Mouse (Mus musculus) telencephalon, adult 2 months (tissue): ENCODE data around the gene 4930412O13Rik.

Experiments used
- DNase-seq: peaks from one replicate; pipeline ENCODE4 v3.0.0-alpha.2; 2011; ENCODE audit warnings: low read depth, low spot score

Gene 4930412O13Rik

DNA sequence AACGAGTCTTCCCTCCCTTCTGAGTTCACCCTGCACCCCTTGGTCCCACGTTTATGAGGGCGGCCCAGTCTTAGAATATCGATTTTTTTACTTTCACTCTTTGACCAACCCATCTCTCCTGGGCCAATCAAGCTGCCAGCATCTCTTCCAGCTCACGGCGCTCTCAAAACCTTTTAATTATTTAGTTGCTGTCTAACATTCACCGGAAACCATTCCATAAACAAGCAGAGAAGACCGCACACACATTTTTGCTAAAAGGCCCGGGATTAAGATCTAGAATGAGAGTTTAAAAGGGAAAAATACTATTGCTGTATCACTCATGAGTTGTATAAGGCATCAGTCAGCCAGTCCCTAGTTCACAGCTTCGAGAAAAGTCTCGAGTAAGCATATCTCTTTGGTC is 781 bp upstream of the 4930412O13Rik start:
- DNase-seq: no peak

- DNase-seq: no peak
Measured at GRCm38 (mm10) chr2:9881611-9882023, 565 bp downstream of the 4930412O13Rik start.

DNA sequence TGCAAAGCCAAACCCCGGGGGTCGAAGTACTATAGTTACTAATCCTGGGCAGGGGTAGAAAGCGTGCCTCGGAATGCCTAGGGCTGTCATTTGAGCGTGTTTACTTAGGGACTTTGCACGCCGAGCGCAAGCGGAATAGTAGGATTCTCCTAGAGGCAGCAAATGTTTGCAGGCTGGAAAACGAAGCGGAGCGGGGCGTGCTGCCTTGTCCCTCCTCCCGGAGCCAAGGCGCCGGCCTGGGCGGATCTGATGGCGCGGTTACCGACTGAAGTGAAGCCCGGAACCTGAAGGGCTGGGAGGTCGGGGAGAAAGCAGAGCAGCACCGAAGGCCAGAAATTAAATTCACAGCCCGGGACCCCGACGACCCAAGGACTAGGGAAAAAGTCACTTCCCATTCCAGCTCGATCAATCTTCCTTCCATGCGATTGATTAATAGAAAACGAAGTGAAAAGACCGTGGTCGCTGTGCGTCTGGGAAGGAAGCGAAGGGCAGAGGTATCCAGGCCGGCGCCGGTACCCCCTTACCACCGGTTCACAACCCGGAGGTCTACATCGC is 1.4 kb downstream of the 4930412O13Rik start:
- DNase-seq: no peak

DNA sequence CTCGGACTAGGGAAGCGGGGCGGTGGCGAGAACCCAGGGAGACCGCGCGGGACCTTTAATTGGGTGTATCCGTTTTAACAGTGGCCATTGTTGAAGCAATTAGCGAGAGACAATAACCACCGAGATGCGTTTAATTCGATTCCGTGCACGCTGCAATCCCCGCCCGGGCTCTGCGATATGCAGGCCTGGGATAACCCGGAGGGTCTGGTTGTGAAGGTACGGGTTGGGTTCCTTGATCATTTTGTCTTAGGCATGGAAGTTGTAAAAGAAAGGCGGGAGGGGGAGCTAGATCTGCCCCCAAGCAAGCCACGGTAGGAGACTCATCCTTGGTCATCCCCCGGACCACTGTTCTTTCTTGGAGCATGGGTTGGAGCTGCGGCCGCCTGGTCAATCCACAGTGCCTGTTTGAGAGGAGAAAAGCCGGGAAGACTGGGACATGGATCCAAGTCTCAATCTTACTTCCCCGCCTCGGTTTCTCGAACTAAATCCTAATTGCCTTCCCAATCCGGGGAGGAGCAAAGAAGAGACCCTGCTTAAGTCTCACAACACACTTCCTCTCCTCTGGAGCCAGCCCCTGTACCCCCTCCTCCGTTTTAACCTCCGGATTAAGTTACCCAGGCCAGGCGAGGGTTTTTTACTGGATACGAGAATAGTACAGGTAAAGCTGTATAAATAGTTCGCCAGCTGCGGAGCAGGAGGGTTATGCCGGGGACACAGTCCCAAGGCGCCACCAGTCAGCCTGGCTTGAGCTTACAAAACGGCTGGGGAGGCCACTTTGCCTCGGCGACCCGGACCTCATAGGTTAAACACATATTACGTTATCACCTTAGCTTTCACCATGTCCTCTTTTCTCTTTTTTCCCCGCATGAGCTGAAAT is 2.1 kb downstream of the 4930412O13Rik start:
- no peak for DNase-seq

DNA sequence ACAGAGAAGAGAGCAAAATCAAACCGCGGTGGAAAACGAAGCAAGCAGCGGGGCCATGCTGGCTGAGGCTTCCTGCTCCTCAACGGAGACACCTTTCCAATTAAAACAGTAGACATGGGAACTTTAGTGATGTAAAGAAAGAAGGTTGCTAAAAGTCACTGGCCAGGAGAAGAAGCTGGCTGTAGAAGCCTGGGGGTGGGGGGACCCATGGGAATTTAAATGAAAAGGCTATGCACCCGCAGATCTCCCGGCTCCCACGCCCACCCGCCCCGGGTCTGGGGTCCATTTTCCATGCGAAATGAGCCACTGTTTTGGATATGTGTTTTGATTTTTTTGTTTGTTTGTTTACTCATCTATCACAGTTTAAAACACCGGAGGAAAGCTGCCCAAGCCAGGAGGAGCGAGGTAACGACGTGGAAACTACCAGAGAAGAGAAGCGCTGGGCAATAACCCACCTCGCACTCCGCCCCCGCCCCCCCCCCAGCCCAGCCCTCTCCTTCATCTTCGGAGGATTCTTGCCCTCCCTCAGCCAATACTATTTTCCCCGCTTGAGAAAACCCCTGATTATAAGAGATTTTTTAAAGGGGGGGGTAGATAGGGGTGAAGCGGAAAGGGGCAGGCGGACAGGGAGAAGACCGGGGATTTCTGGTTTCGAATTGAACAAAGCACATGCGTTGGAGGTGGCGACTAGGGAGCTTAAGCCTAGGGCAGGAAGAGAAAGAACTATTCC is 2.9 kb downstream of the 4930412O13Rik start:
- DNase-seq: no peak

DNA sequence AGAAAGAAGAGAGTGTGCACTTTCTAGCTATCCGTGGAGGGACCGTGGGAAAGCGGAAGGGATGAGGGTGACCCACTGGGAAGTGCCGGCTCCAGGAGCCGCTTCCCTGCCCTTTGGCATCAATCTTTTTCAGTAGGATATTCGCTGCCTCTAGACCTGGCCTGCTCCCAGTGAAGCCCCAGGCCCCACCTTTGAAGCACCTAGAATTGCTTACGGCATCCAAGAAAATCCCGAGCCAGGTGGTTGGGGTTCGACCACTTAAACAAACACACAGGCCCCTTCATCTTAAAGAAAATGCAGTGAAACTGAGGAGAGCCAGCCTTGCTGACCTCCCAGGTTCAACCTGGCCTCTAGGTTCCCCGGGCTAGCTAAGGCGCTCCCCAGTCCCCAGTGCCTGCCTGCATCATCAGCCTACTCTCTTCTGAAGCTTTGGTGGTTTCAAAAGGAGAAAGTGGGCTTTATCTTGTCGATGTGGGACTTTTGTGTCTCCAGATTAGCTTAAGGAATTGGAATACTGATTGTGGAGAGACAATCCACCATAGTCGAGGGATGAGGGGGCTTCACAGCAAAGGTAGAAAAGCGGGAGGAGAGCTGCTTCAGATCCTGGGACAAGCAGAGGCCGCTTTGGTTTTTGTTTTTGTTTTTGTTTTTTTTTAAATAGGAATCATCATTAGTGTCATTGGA is 3.6 kb downstream of the 4930412O13Rik start:
- no peak for DNase-seq

- DNase-seq: no peak
Measured at GRCm38 (mm10) chr2:9885217-9885770, 4.2 kb downstream of the 4930412O13Rik start.

- no peak for DNase-seq
Measured at GRCm38 (mm10) chr2:9886031-9886430, 5.0 kb downstream of the 4930412O13Rik start.

- DNase-seq: no peak
Measured at GRCm38 (mm10) chr2:9886921-9887610, 6.0 kb downstream of the 4930412O13Rik start.

DNA sequence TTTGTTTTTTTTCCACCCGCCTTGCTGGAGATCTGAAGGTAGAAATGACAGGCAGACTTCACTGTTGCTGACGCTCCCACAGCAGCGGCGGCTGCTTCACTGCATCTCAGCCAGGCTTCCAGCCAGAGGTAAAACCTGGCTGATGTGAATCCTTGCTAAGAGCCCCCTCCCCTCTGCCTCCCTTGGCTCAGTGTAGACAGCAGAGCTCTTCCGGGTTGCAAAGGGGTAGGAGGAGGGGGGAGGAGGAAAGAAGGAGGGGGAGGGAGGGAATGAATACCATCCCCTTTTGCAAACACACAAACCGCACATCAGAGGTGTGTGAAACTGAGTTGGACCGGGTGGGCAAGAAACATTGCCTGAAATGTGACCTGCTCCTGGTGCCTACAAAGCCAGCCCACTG is 6.6 kb downstream of the 4930412O13Rik start:
- no peak for DNase-seq

DNA sequence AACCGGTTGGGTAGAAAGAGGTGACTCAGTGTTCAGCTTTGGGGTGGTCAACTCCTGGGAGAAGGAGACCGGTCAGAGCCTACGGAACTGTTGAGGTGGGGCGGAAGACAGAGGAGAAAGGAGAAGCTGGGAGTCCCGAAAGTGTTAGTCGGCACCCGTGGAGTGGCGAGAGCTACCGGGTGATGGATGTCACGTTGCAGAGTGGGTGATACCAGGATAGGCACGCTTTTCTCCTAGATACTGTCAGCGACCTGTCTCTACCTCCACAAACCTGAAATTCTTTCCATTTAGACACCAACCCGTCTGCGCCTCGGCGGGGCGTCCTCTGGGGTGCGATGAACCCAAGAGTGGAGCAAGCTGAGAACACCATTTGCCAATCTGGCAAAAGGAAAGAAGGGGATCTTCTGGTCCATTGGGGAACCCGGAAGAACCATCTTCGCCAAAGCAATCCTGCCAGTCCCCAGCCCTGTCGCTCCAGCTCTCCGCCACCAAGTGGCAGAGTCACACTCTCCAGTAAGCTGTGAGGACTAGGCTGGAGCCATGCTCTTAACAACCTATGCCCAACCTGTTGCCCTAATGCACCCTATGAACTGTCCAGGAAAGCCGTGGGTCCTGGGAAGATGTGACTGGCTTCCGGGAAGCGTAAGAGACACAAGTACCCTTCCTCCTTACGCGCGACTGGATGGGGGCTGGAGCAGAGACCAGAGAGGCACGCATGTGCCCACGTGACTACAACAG is 8.0 kb downstream of the 4930412O13Rik start, which contains the start of gene 9230102O04Rik:
TSS of gene 9230102O04Rik (minus strand) at position 628 of the 738 bp plus-strand sequence.
- DNase-seq: no peak

- no peak for DNase-seq
Measured at GRCm38 (mm10) chr2:9889651-9890183, 8.7 kb downstream of the 4930412O13Rik start, which contains the start of gene Gata3. Gata3 (minus strand) TSS chr2:9890034.

DNA sequence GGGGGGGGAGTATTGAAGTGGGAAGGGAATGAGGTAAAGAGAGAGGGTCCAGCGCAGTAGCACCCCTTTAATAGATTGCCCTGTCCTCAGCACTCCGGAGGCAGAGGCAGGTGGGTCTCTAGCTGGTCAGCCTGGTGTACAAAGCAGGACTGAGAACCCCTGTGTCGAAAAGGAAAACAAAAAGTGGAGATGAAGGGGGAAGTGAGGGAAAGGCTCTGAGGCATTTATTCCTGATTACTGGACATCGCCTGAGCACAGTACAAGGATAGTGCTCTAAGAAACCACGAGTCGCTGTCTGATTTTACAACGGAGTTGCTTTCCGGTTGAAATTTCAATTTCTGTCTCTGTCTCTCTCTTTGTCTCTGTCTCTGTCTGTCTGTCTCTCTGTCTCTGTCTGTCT is 9.2 kb downstream of the 4930412O13Rik start:
- no peak for DNase-seq

- no peak for DNase-seq
Measured at GRCm38 (mm10) chr2:9890906-9891305, 9.9 kb downstream of the 4930412O13Rik start.

GRCm38 (mm10) chr2:9892541-9892940 is 11.5 kb downstream of the 4930412O13Rik start:
- DNase-seq: no peak

DNA sequence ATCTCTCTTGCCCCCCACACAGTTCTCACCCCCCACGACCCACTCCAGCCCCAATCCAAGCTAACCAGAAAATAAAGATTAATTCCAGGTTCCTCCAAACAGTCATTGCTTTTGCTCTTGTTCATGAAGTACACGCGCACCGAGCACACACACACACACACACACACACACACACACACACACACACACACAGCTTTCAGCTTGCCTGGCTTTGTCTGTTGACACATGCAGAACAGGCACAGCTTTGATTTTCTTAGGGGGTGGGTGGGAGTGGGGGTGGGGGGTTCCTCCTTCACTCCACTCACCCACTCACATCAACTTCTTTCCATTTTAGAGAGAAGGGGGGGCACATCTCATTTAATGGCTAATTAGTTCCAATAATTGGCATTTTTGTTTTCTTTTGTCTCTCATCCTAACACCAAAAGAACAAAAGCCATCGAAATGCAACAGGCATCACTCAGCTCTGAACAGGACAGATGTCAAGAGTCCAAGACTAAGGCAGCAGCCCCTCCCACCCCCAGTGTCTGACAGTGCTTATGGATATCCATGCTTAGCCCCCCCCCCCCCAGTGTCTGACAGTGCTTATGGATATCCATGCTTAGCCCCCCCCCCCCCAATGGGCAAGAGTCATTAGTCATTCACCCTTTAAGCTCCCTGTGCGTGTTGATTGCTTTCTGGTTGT is 12.4 kb downstream of the 4930412O13Rik start:
- DNase-seq: no peak

GRCm38 (mm10) chr2:9894836-9895593 is 14.0 kb downstream of the 4930412O13Rik start:
- no peak for DNase-seq

DNA sequence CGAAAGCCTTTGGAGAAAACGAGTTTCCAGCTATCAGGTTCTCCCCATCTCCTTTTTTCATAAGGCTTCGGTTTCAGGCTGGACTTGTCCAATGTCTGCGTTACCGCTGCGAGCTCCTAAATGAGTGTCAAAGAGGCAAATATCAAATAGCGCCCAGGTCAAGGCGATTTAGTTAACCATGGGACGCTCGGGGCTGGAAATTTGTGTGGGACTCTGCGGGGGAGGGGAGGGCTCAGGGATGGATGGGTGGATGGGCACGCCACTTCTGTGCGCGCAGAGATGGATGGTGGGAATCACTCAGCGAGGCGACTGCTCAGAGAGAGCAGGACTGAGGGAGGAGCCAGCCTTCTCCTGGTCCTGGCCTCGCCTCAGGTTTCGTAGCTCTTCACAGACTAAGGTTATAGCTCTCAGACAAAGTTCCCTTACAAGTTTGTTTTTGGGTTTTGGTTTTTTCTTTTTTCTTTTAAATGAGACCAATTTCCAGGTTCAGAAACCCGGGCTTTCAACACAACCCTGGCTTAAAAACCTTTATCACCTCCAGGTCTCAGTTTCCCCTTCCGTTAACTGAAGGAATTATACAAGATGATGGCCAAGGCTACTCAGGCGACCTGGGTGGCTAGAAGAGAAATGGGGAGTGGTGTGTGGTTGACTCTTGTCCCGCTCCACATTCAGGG is 15.2 kb downstream of the 4930412O13Rik start:
- DNase-seq: no peak
